Mouse (Mus musculus) forebrain, embryonic 13.5 days (tissue): Measurements from ENCODE around the gene Icosl. TPM values are rescaled to one million over a fixed set of nuclear protein-coding genes. Genes with fewer than 3 reads are reported as not detected.
"Not testable (repeated sequence)": the region's sequence is repeated elsewhere in the genome, so short reads cannot be mapped to it uniquely, and the experiment has no call there.

Experiments
- ATAC-seq: fragments of 200-750 bp; cut with Nextera tagmentation; 2 replicates; pipeline ENCODE4 v1.8.0; 2017
- H3K27ac ChIP-seq: fragments of 300-500 bp; sonication (generic); 2 replicates; pipeline ENCODE4 v1.5.1; 2015; ENCODE audit warnings: inconsistent platforms, mild to moderate bottlenecking, moderate library complexity
- H3K27me3 ChIP-seq: fragments of 300-500 bp; sonication (generic); 2 replicates; pipeline ENCODE4 v1.6.1; 2015; ENCODE audit warnings: mild to moderate bottlenecking, inconsistent platforms
- H3K36me3 ChIP-seq: fragments of 300-500 bp; sonication (generic); 2 replicates; pipeline ENCODE4 v1.6.1; 2015; ENCODE audit warnings: mild to moderate bottlenecking, inconsistent platforms; ENCODE audit not compliant: poor library complexity, severe bottlenecking
- H3K4me1 ChIP-seq: fragments of 300-500 bp; sonication (generic); 2 replicates; pipeline ENCODE4 v1.6.1; 2015; ENCODE audit warnings: inconsistent platforms
- H3K4me2 ChIP-seq: fragments of 300-500 bp; sonication (generic); 2 replicates; pipeline ENCODE4 v1.6.1; 2015; ENCODE audit warnings: inconsistent platforms, mild to moderate bottlenecking, moderate library complexity
- H3K4me3 ChIP-seq: fragments of 300-500 bp; sonication (generic); 2 replicates; pipeline ENCODE4 v1.5.1; 2015; ENCODE audit warnings: mild to moderate bottlenecking, inconsistent platforms
- H3K9ac ChIP-seq: fragments of 300-500 bp; sonication (generic); 2 replicates; pipeline ENCODE4 v1.6.1; 2015; ENCODE audit warnings: mild to moderate bottlenecking, inconsistent platforms
- H3K9me3 ChIP-seq: fragments of 300-500 bp; sonication (generic); replicated peaks from 2 replicates; pipeline ENCODE4 v1.6.1; 2016; ENCODE audit warnings: inconsistent platforms
- WGBS: fragments of 180-500 bp; shearing (Covaris S2); methylation state at CpG from one replicate; pipeline ENCODE4 v1.1.7; 2015; 5-methylcytosine and 5-hydroxymethylcytosine counted together
- polyA plus RNA-seq: library from polyadenylated mRNA; unstranded; fragments of >200 nt; fragmentation: Nextera tagmentation; extraction: Ambion mirVana; gene quantifications from 2 replicates; pipeline ENCODE4 v1.2.1, GENCODE M21; 2015

Icosl gene
- polyA plus RNA-seq, result 0.80 and 0.84 TPM in 2 replicates

GRCm38 (mm10) chr10:78069101-78070011 is at the start of gene Icosl:
Gene Icosl (plus strand): TSS chr10:78069302.
- H3K36me3 ChIP-seq, result no peaks in the 10 kb centered on the region
- peak within 1 kb of the TSS; percentile 64 for H3K9ac ChIP-seq
- H3K9me3 ChIP-seq, result no peaks in the 10 kb centered on the region
- WGBS, result under 1% methylated on average over 64 of the region's 66 CpGs
- no peak within 1 kb of the TSS for H3K27ac ChIP-seq
- H3K4me1 ChIP-seq, result peaks cover 14% of the 10 kb centered on the region; the same call in 1 of the 2 replicates
- peak within 1 kb of the TSS; percentile 99 for H3K4me2 ChIP-seq
- H3K27me3 ChIP-seq, result peaks cover 42% of the 10 kb centered on the region
- H3K4me3 ChIP-seq, result peak within 1 kb of the TSS; percentile 58
- peak; percentile 91 for ATAC-seq

GRCm38 (mm10) chr10:78019984-78020383 is 49.1 kb upstream of the Icosl start:
- H3K4me1 ChIP-seq, H3K27me3 ChIP-seq, H3K4me2 ChIP-seq, H3K4me3 ChIP-seq, ATAC-seq, H3K9me3 ChIP-seq, H3K9ac ChIP-seq, H3K27ac ChIP-seq, H3K36me3 ChIP-seq: not testable (repeated sequence)
- 98% methylated on average over 7 of the region's 11 CpGs for WGBS

- not testable (repeated sequence) for H3K4me3 ChIP-seq, ATAC-seq, H3K4me2 ChIP-seq, H3K9ac ChIP-seq, H3K4me1 ChIP-seq, H3K27ac ChIP-seq, H3K27me3 ChIP-seq, H3K36me3 ChIP-seq, H3K9me3 ChIP-seq
- 62% methylated on average over 6 of the region's 8 CpGs for WGBS
Measured at GRCm38 (mm10) chr10:78025453-78025852, 43.6 kb upstream of the Icosl start.

GRCm38 (mm10) chr10:78028129-78028528 is 41.0 kb upstream of the Icosl start:
- WGBS, result 7% methylated on average over 5 of the region's 5 CpGs
- peak; percentile 77 for ATAC-seq
- no peak overlapping the region for H3K9ac ChIP-seq
- no peaks in the 10 kb centered on the region for H3K4me1 ChIP-seq
- no peak overlapping the region for H3K27ac ChIP-seq
- H3K36me3 ChIP-seq, result no peaks in the 10 kb centered on the region
- no peaks in the 10 kb centered on the region for H3K9me3 ChIP-seq
- H3K27me3 ChIP-seq, result no peaks in the 10 kb centered on the region
- H3K4me2 ChIP-seq, result no peak overlapping the region
- H3K4me3 ChIP-seq, result no peak overlapping the region

- Histone ChIP-seq H3K27me3 (no peaks in the 10 kb centered on the region), H3K27ac (no peak overlapping the region), H3K36me3 (no peaks in the 10 kb centered on the region), H3K4me2 (no peak overlapping the region), H3K4me3 (no peak overlapping the region), H3K9me3 (no peaks in the 10 kb centered on the region), H3K9ac (no peak overlapping the region), H3K4me1 (no peaks in the 10 kb centered on the region)
- 85% methylated on average over 1 of the region's 1 CpGs for whole genome bisulfite sequencing
- ATAC-seq, result no peak
Measured at GRCm38 (mm10) chr10:78029080-78029479, 40.0 kb upstream of the Icosl start.

- WGBS, result 80% methylated on average over 2 of the region's 2 CpGs
- H3K4me1 ChIP-seq, result no peaks in the 10 kb centered on the region
- H3K27me3 ChIP-seq, result no peaks in the 10 kb centered on the region
- ATAC-seq, result no peak
- no peaks in the 10 kb centered on the region for H3K36me3 ChIP-seq
- H3K4me2 ChIP-seq, result no peak overlapping the region
- H3K4me3 ChIP-seq, result no peak overlapping the region
- no peak overlapping the region for H3K9ac ChIP-seq
- H3K9me3 ChIP-seq, result no peaks in the 10 kb centered on the region
- H3K27ac ChIP-seq, result no peak overlapping the region
Measured at GRCm38 (mm10) chr10:78031987-78032386, 37.1 kb upstream of the Icosl start.

- no peaks in the 10 kb centered on the region for H3K4me1 ChIP-seq
Measured at GRCm38 (mm10) chr10:78037139-78037538, 32.0 kb upstream of the Icosl start.

GRCm38 (mm10) chr10:78041647-78042046 is 27.5 kb upstream of the Icosl start, which contains the start of gene Dnmt3l:
Gene Dnmt3l (plus strand): TSS chr10:78041947.
- no peak within 1 kb of the TSS for H3K27ac ChIP-seq
- peaks cover 8% of the 10 kb centered on the region for H3K4me1 ChIP-seq
- WGBS, result 94% methylated on average over 5 of the region's 5 CpGs

More at GRCm38 (mm10) chr10:78037139-78037538, 32.0 kb upstream of the Icosl start:
- no peak overlapping the region for H3K27ac ChIP-seq
- 81% methylated on average over 4 of the region's 4 CpGs for WGBS
- H3K4me2 ChIP-seq, result no peak overlapping the region
- H3K27me3 ChIP-seq, result peaks cover 2% of the 10 kb centered on the region; the same call in 1 of the 2 replicates
- no peaks in the 10 kb centered on the region for H3K36me3 ChIP-seq
- H3K9me3 ChIP-seq, result no peaks in the 10 kb centered on the region
- no peak overlapping the region for H3K9ac ChIP-seq
- ATAC-seq, result no peak
- H3K4me3 ChIP-seq, result no peak overlapping the region

GRCm38 (mm10) chr10:78042096-78042495 is 27.0 kb upstream of the Icosl start:
- Histone ChIP-seq H3K9ac (no peak overlapping the region), H3K36me3 (no peaks in the 10 kb centered on the region), H3K9me3 (no peaks in the 10 kb centered on the region), H3K4me1 (peaks cover 8% of the 10 kb centered on the region), H3K4me2 (no peak overlapping the region), H3K27me3 (peaks cover 7% of the 10 kb centered on the region), H3K27ac (no peak overlapping the region), H3K4me3 (no peak overlapping the region)
- no peak for ATAC-seq
- WGBS, result 89% methylated on average over 7 of the region's 7 CpGs

More at GRCm38 (mm10) chr10:78041647-78042046, 27.5 kb upstream of the Icosl start, which contains the start of gene Dnmt3l:
- Histone ChIP-seq H3K4me3 (no peak within 1 kb of the TSS), H3K27me3 (peaks cover 7% of the 10 kb centered on the region), H3K36me3 (no peaks in the 10 kb centered on the region), H3K9me3 (no peaks in the 10 kb centered on the region), H3K4me2 (no peak within 1 kb of the TSS), H3K9ac (no peak within 1 kb of the TSS)
- ATAC-seq, result no peak

- Histone ChIP-seq H3K4me1 (peaks cover 8% of the 10 kb centered on the region), H3K4me3 (peak overlapping the region; percentile 30), H3K36me3 (no peaks in the 10 kb centered on the region), H3K4me2 (peak overlapping the region; percentile 59), H3K9me3 (no peaks in the 10 kb centered on the region), H3K9ac (peak overlapping the region; percentile 28), H3K27me3 (peaks cover 7% of the 10 kb centered on the region), H3K27ac (no peak overlapping the region)
- ATAC-seq, result no peak; the same call in 1 of the 2 replicates
- WGBS, result 66% methylated on average over 14 of the region's 14 CpGs
Measured at GRCm38 (mm10) chr10:78042697-78043405, 26.3 kb upstream of the Icosl start.

GRCm38 (mm10) chr10:78043406-78043836 is 25.7 kb upstream of the Icosl start, which contains the start of gene Aire:
Gene Aire (minus strand): TSS chr10:78043610.
- Histone ChIP-seq H3K4me3 (peak within 1 kb of the TSS; percentile 30), H3K36me3 (no peaks in the 10 kb centered on the region), H3K9ac (peak within 1 kb of the TSS; percentile 28), H3K4me1 (peaks cover 8% of the 10 kb centered on the region), H3K4me2 (peak within 1 kb of the TSS; percentile 59), H3K9me3 (no peaks in the 10 kb centered on the region), H3K27me3 (peaks cover 7% of the 10 kb centered on the region), H3K27ac (no peak within 1 kb of the TSS)
- WGBS, result 2% methylated on average over 27 of the region's 27 CpGs
- ATAC-seq, result peak; percentile 71

- Histone ChIP-seq H3K4me3 (no peak overlapping the region), H3K9ac (no peak overlapping the region), H3K9me3 (no peaks in the 10 kb centered on the region), H3K4me1 (peaks cover 8% of the 10 kb centered on the region), H3K36me3 (no peaks in the 10 kb centered on the region), H3K27ac (no peak overlapping the region), H3K27me3 (peaks cover 7% of the 10 kb centered on the region), H3K4me2 (no peak overlapping the region)
- 62% methylated on average over 1 of the region's 1 CpGs for WGBS
- no peak for ATAC-seq
Measured at GRCm38 (mm10) chr10:78044531-78044930, 24.6 kb upstream of the Icosl start.
